Mouse (Mus musculus): Measurements from ENCODE around the gene Vmn2r15. TPM values are rescaled to one million over a fixed set of nuclear protein-coding genes. Genes with fewer than 3 reads are reported as not detected.

The Vmn2r15 gene
- not detected in 2 replicates for polyA plus RNA-seq (2012; rRNA removed; ENCODE audit: low replicate concordance)

DNA sequence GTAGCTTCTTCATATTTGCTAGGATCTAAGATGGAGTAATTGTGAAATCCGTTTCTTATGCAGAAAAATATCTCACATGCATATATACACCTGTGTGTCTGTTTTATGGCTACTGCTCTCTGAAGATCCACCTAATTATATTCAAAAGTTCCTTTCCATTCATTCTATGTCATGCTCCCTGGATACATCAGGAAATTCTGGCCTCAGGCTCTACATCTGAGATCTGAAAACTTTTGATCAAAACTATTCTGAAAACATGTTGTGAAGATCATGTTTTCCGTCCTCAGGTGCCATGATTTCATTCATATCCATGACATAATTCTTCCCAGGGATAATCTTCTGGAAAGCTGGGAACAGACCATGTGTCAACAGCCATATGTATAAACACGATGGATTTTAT, at the start of gene Vmn2r15:
TSS of gene Vmn2r15 (minus strand) at position 101 of the 400 bp plus-strand sequence.

GRCm38 (mm10) chr5:109329862-109330261, 32.4 kb upstream of the Vmn2r15 start, which contains the start of gene Vmn2r16:
Gene Vmn2r16 (plus strand): TSS chr5:109330162.

Other genes with a start within 250 kb of the Vmn2r15 start
- gene Vmn2r11, start 238.1 kb downstream of the Vmn2r15 start, polyA plus RNA-seq (2012; rRNA removed; ENCODE audit: low replicate concordance), result not detected in 2 replicates
- not detected in 2 replicates for gene Vmn2r12, start 199.7 kb downstream of the Vmn2r15 start, polyA plus RNA-seq (2012; rRNA removed; ENCODE audit: low replicate concordance)
- not detected in 2 replicates for gene Vmn2r13, start 105.4 kb downstream of the Vmn2r15 start, polyA plus RNA-seq (2012; rRNA removed; ENCODE audit: low replicate concordance)
- gene Vmn2r14, start 72.9 kb downstream of the Vmn2r15 start, polyA plus RNA-seq (2012; rRNA removed; ENCODE audit: low replicate concordance), result not detected in 2 replicates
- gene Vmn2r16, start 32.5 kb upstream of the Vmn2r15 start, polyA plus RNA-seq (2012; rRNA removed; ENCODE audit: low replicate concordance), result not detected in 2 replicates
- not detected in 2 replicates for gene Vmn2r17, start 122.0 kb upstream of the Vmn2r15 start, polyA plus RNA-seq (2012; rRNA removed; ENCODE audit: low replicate concordance)

Measured in duodenum, adult 2 months (tissue).